Comparison of ENCODE assay signal across 8 mouse cellular contexts in the genomic region with DNA sequence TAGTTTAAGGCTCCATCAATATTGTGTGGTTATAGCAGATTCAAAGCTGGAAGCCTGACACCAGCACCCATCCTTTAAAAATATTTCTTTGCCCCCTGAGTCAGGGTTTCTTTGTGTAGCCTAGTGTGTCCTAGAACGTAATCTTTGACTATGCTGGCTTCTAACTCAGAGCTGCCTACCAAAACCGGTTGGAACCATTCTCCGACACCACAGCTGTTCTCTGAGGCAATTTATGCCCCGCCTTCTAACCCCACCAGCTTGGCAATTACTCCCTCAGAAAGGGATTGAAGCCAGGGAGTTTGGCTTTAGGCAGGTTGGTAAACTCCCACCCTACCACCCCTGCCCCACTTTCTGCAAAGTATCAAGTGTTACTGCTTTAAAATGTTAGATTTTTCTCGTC. TPM values are rescaled to one million over a fixed set of nuclear protein-coding genes. Genes with fewer than 3 reads are reported as not detected.
DNase-seq lines count a peak whose midpoint lies in the region; ATAC-seq and TF ChIP-seq lines count a peak whose summit lies in the region.

No protein-coding gene starts in this region.

- no peaks in the 10 kb centered on the region for H3K27me3 ChIP-seq in kidney, adult 2 months (replicated peaks; ENCODE audit: control insufficient read depth, insufficient read depth, low read length)
- no peaks in the 10 kb centered on the region for H3K27me3 ChIP-seq in hindbrain, embryonic 12.5 days
- H3K27me3 ChIP-seq in liver, embryonic 16.5 days (ENCODE audit: control insufficient read depth, insufficient read depth, low read depth, low read length): no peaks in the 10 kb centered on the region

- peaks cover 2% of the 10 kb centered on the region; the same call in 1 of the 2 replicates for H3K36me3 ChIP-seq in kidney, adult 2 months (ENCODE audit: control insufficient read depth, insufficient read depth, low read length)
- peaks cover 52% of the 10 kb centered on the region for H3K36me3 ChIP-seq in hindbrain, embryonic 12.5 days
- H3K36me3 ChIP-seq in liver, embryonic 16.5 days (ENCODE audit: control insufficient read depth, insufficient read depth): peaks cover 20% of the 10 kb centered on the region

- H3K4me3 ChIP-seq in kidney, adult 2 months (ENCODE audit: insufficient read depth, low read depth, low read length): no peak overlapping the region
- no peak overlapping the region for H3K4me3 ChIP-seq in hindbrain, embryonic 12.5 days
- H3K4me3 ChIP-seq in liver, embryonic 16.5 days (ENCODE audit: low read depth, low read length): peak overlapping the region; percentile 24; the same call in 1 of the 2 replicates

- ATAC-seq in hindbrain, embryonic 12.5 days (ENCODE audit: low FRiP score): no peak
- ATAC-seq in liver, embryonic 16.5 days (ENCODE audit: low read depth): no peak

- H3K4me1 ChIP-seq in kidney, adult 2 months (ENCODE audit: control insufficient read depth, insufficient read depth, low read length): peaks cover 7% of the 10 kb centered on the region; the same call in 1 of the 2 replicates
- peaks cover 25% of the 10 kb centered on the region for H3K4me1 ChIP-seq in hindbrain, embryonic 12.5 days
- H3K4me1 ChIP-seq in liver, embryonic 16.5 days (ENCODE audit: control insufficient read depth, low read depth, low read length): peaks cover 23% of the 10 kb centered on the region

- H3K9me3 ChIP-seq in hindbrain, embryonic 12.5 days (replicated peaks): no peaks in the 10 kb centered on the region
- H3K9me3 ChIP-seq in liver, embryonic 16.5 days (replicated peaks; ENCODE audit: control insufficient read depth, low read length): no peaks in the 10 kb centered on the region

- peak; percentile 35 for DNase-seq in kidney, adult 2 months
- DNase-seq in kidney, postnatal 25 days: no peak
- DNase-seq in brain, embryonic 14.5 days (ENCODE audit: low read depth): peak; percentile 58
- DNase-seq in ovary, adult 18-20 months (ENCODE audit: low spot score): no peak
- no peak for DNase-seq in ovary, postnatal 36 days (ENCODE audit: low spot score)
- no peak for DNase-seq in layer of hippocampus, adult 8-10 months (ENCODE audit: low spot score in 2 of 2)

- H3K9ac ChIP-seq in hindbrain, embryonic 12.5 days: no peak overlapping the region
- peak overlapping the region; percentile 30; the same call in 1 of the 2 replicates for H3K9ac ChIP-seq in liver, embryonic 16.5 days (ENCODE audit: low read depth, low read length)

- peak overlapping the region; percentile 89 for H3K4me2 ChIP-seq in hindbrain, embryonic 12.5 days (replicated peaks)
- peak overlapping the region; percentile 91 for H3K4me2 ChIP-seq in liver, embryonic 16.5 days (ENCODE audit: low read depth, low read length)

- WGBS in kidney, adult 2 months: 24% methylated on average over 5 of the region's 5 CpGs
- WGBS in hindbrain, embryonic 12.5 days: 64% methylated on average over 5 of the region's 5 CpGs
- 60% methylated on average over 5 of the region's 5 CpGs for WGBS in liver, embryonic 16.5 days (ENCODE audit: insufficient replicate concordance)

- TF ChIP-seq POLR2A in kidney, adult 2 months (IDR thresholded peaks at IDR 0.05; ENCODE audit: low read depth, low read length): no peak
- no peak for TF ChIP-seq POLR2A in brain, embryonic 14.5 days (IDR thresholded peaks at IDR 0.05; ENCODE audit: borderline replicate concordance, extremely low read depth, insufficient read depth, insufficient read length, poor library complexity, severe bottlenecking)

- no peak for TF ChIP-seq CTCF in kidney, adult 2 months (conservative IDR thresholded peaks at IDR 0.05; ENCODE audit: insufficient read depth, insufficient read length, low read depth, low read length)
- TF ChIP-seq CTCF in brain, embryonic 14.5 days (IDR thresholded peaks at IDR 0.05; ENCODE audit: borderline replicate concordance, extremely low read depth, insufficient read depth, insufficient read length): no peak

- peak overlapping the region; percentile 16 for H3K27ac ChIP-seq in kidney, adult 2 months (ENCODE audit: insufficient read depth, low read depth, low read length)
- H3K27ac ChIP-seq in hindbrain, embryonic 12.5 days: no peak overlapping the region
- peak overlapping the region; percentile 49 for H3K27ac ChIP-seq in liver, embryonic 16.5 days (ENCODE audit: low read length)

RNA-seq across cellular contexts. Expression of gene Txlna, which starts 0.9 kb away (rescaled TPM):
- 22.7 and 24.3 TPM in 2 replicates for polyA plus RNA-seq in kidney, adult 2 months (2012; rRNA removed)
- 55.6 and 57.8 TPM in 2 replicates for polyA plus RNA-seq in brain, embryonic 14.5 days (2012; rRNA removed)
- 90.8 and 91.1 TPM in 2 replicates for polyA plus RNA-seq in hindbrain, embryonic 12.5 days (2016; fragmentation: Nextera tagmentation; extraction: Ambion mirVana)
- polyA plus RNA-seq in liver, embryonic 16.5 days (2015; fragmentation: Nextera tagmentation; extraction: Ambion mirVana): 22.1 and 24.2 TPM in 2 replicates
- total RNA-seq in layer of hippocampus, adult 8-10 months (2022): 10 to 100 TPM; 42.1 to 46.3 (median 44.6) TPM

RNA-seq across cellular contexts. Expression of gene Ccdc28b, which starts 18.0 kb away (rescaled TPM):
- 16.2 and 20.8 TPM in 2 replicates for polyA plus RNA-seq in kidney, adult 2 months (2012; rRNA removed)
- polyA plus RNA-seq in brain, embryonic 14.5 days (2012; rRNA removed): 108 and 116 TPM in 2 replicates
- polyA plus RNA-seq in hindbrain, embryonic 12.5 days (2016; fragmentation: Nextera tagmentation; extraction: Ambion mirVana): 85.9 and 91.5 TPM in 2 replicates
- 11.2 and 12.7 TPM in 2 replicates for polyA plus RNA-seq in liver, embryonic 16.5 days (2015; fragmentation: Nextera tagmentation; extraction: Ambion mirVana)
- total RNA-seq in layer of hippocampus, adult 8-10 months (2022): 10 to 100 TPM; 59.2 to 67.4 (median 62.1) TPM

RNA-seq across cellular contexts. Expression of gene Iqcc, which starts 22.9 kb away (rescaled TPM):
- 66.5 and 67.4 TPM in 2 replicates for polyA plus RNA-seq in kidney, adult 2 months (2012; rRNA removed)
- 32.3 and 38.9 TPM in 2 replicates for polyA plus RNA-seq in brain, embryonic 14.5 days (2012; rRNA removed)
- polyA plus RNA-seq in hindbrain, embryonic 12.5 days (2016; fragmentation: Nextera tagmentation; extraction: Ambion mirVana): 30.0 and 31.8 TPM in 2 replicates
- 7.5 and 8.0 TPM in 2 replicates for polyA plus RNA-seq in liver, embryonic 16.5 days (2015; fragmentation: Nextera tagmentation; extraction: Ambion mirVana)
- 10 to 100 TPM; 27.9 to 42.5 (median 36.0) TPM for total RNA-seq in layer of hippocampus, adult 8-10 months (2022)

RNA-seq across cellular contexts. Expression of gene Dcdc2b, which starts 27.7 kb away (rescaled TPM):
- polyA plus RNA-seq in kidney, adult 2 months (2012; rRNA removed): 2.2 and 3.7 TPM in 2 replicates
- polyA plus RNA-seq in brain, embryonic 14.5 days (2012; rRNA removed): 4.5 and 7.4 TPM in 2 replicates
- 2.4 and 3.1 TPM in 2 replicates for polyA plus RNA-seq in hindbrain, embryonic 12.5 days (2016; fragmentation: Nextera tagmentation; extraction: Ambion mirVana)
- polyA plus RNA-seq in liver, embryonic 16.5 days (2015; fragmentation: Nextera tagmentation; extraction: Ambion mirVana): 0.46 and 0.91 TPM in 2 replicates
- 1 to 10 TPM; 4.0 to 7.9 (median 5.9) TPM for total RNA-seq in layer of hippocampus, adult 8-10 months (2022)

RNA-seq across cellular contexts. Expression of gene Kpna6, which starts 30.8 kb away (rescaled TPM):
- 35.0 and 39.0 TPM in 2 replicates for polyA plus RNA-seq in kidney, adult 2 months (2012; rRNA removed)
- polyA plus RNA-seq in brain, embryonic 14.5 days (2012; rRNA removed): 39.8 and 41.7 TPM in 2 replicates
- polyA plus RNA-seq in hindbrain, embryonic 12.5 days (2016; fragmentation: Nextera tagmentation; extraction: Ambion mirVana): 16.0 and 18.8 TPM in 2 replicates
- polyA plus RNA-seq in liver, embryonic 16.5 days (2015; fragmentation: Nextera tagmentation; extraction: Ambion mirVana): 6.9 and 7.0 TPM in 2 replicates
- total RNA-seq in layer of hippocampus, adult 8-10 months (2022): 100 to 1,000 TPM in 2 of 4 experiments, 10 to 100 TPM in 2; 80.9 to 108 (median 97.7) TPM

Comparison
In these comparisons a context has a peak if more than half of its experiments do, and no peak if none do; other contexts are left out.
1. DNase-seq: peak in kidney, adult 2 months (single experiment) and brain, embryonic 14.5 days (single experiment); none in kidney, postnatal 25 days (0 of 2), ovary, adult 18-20 months (single experiment), ovary, postnatal 36 days (single experiment) and layer of hippocampus, adult 8-10 months (0 of 2).